Mouse (Mus musculus) embryonic facial prominence, embryonic 13.5 days (tissue): ENCODE data around the gene Mov10l1. TPM values are rescaled to one million over a fixed set of nuclear protein-coding genes. Genes with fewer than 3 reads are reported as not detected.

ENCODE experiments used
- ATAC-seq: fragments of 200-750 bp; cut with Nextera tagmentation; 2 replicates; pipeline ENCODE4 v1.8.0; 2017; ENCODE audit warnings: low read depth; ENCODE audit not compliant: insufficient number of reproducible peaks, insufficient read depth, low FRiP score, low TSS enrichment
- H3K27ac ChIP-seq: fragments of 300-500 bp; sonication (generic); 2 replicates; pipeline ENCODE4 v1.5.1; 2015; ENCODE audit warnings: moderate library complexity, mild to moderate bottlenecking, inconsistent platforms
- H3K27me3 ChIP-seq: fragments of 300-500 bp; sonication (generic); 2 replicates; pipeline ENCODE4 v1.6.1; 2015; ENCODE audit warnings: mild to moderate bottlenecking, inconsistent platforms
- H3K36me3 ChIP-seq: fragments of 300-500 bp; sonication (generic); 2 replicates; pipeline ENCODE4 v1.6.1; 2015; ENCODE audit warnings: mild to moderate bottlenecking, inconsistent platforms
- H3K4me1 ChIP-seq: fragments of 300-500 bp; sonication (generic); 2 replicates; pipeline ENCODE4 v1.6.1; 2015; ENCODE audit warnings: inconsistent platforms
- H3K4me2 ChIP-seq: fragments of 300-500 bp; sonication (generic); 2 replicates; pipeline ENCODE4 v1.6.1; 2015; ENCODE audit warnings: moderate library complexity, mild to moderate bottlenecking, inconsistent platforms
- H3K4me3 ChIP-seq: fragments of 300-500 bp; sonication (generic); 2 replicates; pipeline ENCODE4 v1.5.1; 2015; ENCODE audit warnings: mild to moderate bottlenecking, inconsistent platforms
- H3K9ac ChIP-seq: fragments of 300-500 bp; sonication (generic); 2 replicates; pipeline ENCODE4 v1.6.1; 2015; ENCODE audit warnings: mild to moderate bottlenecking, inconsistent platforms
- H3K9me3 ChIP-seq: fragments of 300-500 bp; sonication (generic); 2 replicates; pipeline ENCODE4 v1.6.1; 2016; ENCODE audit warnings: inconsistent platforms
- WGBS: fragments of 180-500 bp; shearing (Covaris S2); methylation state at CpG from one replicate; pipeline ENCODE4 v1.1.7; 2015; ENCODE audit warnings: mixed read lengths; 5-methylcytosine and 5-hydroxymethylcytosine counted together
- polyA plus RNA-seq: library from polyadenylated mRNA; unstranded; fragments of >200 nt; fragmentation: Nextera tagmentation; extraction: Ambion mirVana; gene quantifications from 2 replicates; pipeline ENCODE4 v1.2.1, GENCODE M21; 2015

The Mov10l1 gene
- polyA plus RNA-seq, 1 experiment from 2014 or later: not detected

DNA sequence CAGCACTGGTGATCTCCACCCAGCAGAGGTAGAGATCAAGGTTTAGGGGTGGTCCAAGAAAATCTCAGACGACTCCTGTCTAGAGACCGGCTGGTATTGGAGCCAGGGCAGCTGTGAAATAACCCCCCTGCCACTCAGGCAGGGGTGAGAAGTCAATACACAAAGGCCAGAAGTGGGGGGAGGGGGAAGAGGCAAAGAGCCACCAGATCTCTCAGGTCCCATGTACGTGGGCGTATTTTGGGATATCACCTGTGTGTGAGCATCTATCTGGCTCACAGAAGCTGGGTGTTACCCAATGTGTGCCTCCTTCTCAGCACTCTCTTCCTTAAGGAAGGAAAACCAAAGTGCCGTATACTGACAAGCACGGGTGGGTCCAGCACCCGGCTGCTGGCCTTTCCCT is 80.3 kb downstream of the Mov10l1 start:
- H3K4me3 ChIP-seq: no peak overlapping the region
- H3K9ac ChIP-seq: no peak overlapping the region
- no peak overlapping the region for H3K4me2 ChIP-seq
- H3K27ac ChIP-seq: no peak overlapping the region
- no peak for ATAC-seq
- H3K9me3 ChIP-seq: no peaks in the 10 kb centered on the region
- peaks cover 88% of the 10 kb centered on the region for H3K27me3 ChIP-seq
- WGBS: 77% methylated on average over 7 of the region's 7 CpGs
- no peaks in the 10 kb centered on the region for H3K36me3 ChIP-seq
- H3K4me1 ChIP-seq: peaks cover 10% of the 10 kb centered on the region

DNA sequence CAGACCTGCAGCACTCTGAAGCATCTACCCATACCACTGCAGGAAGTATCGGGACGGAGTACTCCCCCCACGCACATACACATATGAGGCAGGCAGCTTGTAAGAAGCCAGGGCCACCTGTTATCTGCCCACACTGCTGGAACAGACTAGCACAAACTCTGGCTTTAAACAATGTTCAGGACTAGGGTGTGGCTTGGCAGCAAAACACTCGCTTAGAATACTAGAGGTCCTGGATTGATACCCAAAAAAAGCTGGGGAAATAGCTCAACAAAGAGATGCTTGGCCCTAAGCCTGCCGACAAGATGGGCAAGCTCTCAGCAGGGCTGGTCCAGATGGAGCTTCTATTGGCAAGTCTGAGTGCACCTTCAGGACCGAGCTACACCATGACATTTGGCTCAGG is 80.8 kb downstream of the Mov10l1 start:
- WGBS: 83% methylated on average over 6 of the region's 6 CpGs
- H3K9me3 ChIP-seq: no peaks in the 10 kb centered on the region
- H3K4me2 ChIP-seq: no peak overlapping the region
- no peak overlapping the region for H3K9ac ChIP-seq
- no peak overlapping the region for H3K27ac ChIP-seq
- H3K4me1 ChIP-seq: peaks cover 15% of the 10 kb centered on the region
- H3K27me3 ChIP-seq: peaks cover 88% of the 10 kb centered on the region
- no peak overlapping the region for H3K4me3 ChIP-seq
- H3K36me3 ChIP-seq: no peaks in the 10 kb centered on the region
- no peak for ATAC-seq

DNA sequence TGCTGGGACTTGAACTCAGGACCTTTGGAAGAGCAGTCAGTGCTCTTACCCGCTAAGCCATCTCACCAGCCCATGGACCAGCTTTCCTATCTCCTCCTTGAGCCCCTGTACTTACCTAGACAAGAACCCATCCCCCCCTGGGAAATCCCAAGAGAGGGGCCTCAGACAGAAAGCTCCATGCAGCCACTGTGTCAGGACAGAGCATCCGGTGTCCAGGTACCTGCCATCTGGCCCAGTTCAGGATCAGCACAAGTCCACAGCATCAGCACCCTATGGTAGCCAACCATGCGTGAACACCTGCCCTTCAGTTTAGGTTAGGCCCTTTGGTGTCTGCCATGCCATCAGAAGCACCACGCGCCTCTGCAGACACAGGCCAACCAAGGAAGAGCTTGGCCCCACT is 82.2 kb downstream of the Mov10l1 start:
- H3K27me3 ChIP-seq: peaks cover 90% of the 10 kb centered on the region
- no peak for ATAC-seq
- 92% methylated on average over 5 of the region's 5 CpGs for WGBS

DNA sequence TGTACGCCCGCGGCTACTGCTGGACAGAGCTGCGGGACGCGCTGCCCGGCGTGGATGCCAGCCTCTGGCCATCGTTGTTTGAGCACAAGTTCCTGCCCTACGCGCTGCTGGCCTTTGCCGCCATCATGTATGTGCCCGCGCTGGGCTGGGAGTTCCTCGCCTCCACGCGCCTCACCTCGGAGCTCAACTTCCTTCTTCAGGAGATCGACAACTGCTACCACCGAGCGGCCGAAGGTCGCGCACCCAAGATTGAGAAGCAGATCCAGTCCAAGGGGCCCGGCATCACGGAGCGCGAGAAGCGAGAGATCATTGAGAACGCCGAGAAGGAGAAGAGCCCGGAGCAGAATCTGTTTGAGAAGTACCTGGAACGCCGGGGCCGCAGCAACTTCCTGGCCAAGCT is 84.9 kb downstream of the Mov10l1 start:
- 0 out of 2 replicates have a peak overlapping the region, but pooled peaks have one; percentile 4 for H3K9ac ChIP-seq
- H3K27ac ChIP-seq: no peak overlapping the region
- H3K36me3 ChIP-seq: no peaks in the 10 kb centered on the region
- peak overlapping the region; percentile 17; the same call in 1 of the 2 replicates for H3K4me3 ChIP-seq
- peak overlapping the region; percentile 30 for H3K4me2 ChIP-seq
- peaks cover 75% of the 10 kb centered on the region for H3K27me3 ChIP-seq
- peaks cover 7% of the 10 kb centered on the region; the same call in 1 of the 2 replicates for H3K4me1 ChIP-seq
- ATAC-seq: no peak
- WGBS: 33% methylated on average over 35 of the region's 35 CpGs
- no peaks in the 10 kb centered on the region for H3K9me3 ChIP-seq

More for the DNA sequence above, 82.2 kb downstream of the Mov10l1 start:
- no peak overlapping the region for H3K4me3 ChIP-seq
- H3K36me3 ChIP-seq: no peaks in the 10 kb centered on the region
- H3K9ac ChIP-seq: no peak overlapping the region
- H3K9me3 ChIP-seq: no peaks in the 10 kb centered on the region
- no peak overlapping the region for H3K27ac ChIP-seq
- no peak overlapping the region for H3K4me2 ChIP-seq
- H3K4me1 ChIP-seq: peaks cover 12% of the 10 kb centered on the region

DNA sequence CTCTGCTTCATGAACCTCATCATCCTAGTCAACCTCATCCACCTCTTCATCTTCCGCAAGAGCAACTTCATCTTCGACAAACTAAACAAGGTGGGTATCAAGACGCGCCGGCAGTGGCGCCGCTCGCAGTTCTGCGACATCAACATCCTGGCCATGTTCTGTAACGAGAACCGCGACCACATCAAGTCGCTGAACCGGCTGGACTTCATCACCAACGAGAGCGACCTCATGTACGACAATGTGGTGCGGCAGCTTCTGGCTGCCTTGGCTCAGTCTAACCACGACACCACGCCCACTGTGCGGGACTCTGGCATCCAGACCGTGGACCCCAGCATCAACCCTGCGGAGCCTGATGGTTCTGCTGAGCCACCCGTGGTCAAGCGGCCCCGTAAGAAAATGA is 85.5 kb downstream of the Mov10l1 start:
- H3K36me3 ChIP-seq: no peaks in the 10 kb centered on the region
- peak overlapping the region; percentile 30; the same call in 1 of the 2 replicates for H3K4me2 ChIP-seq
- ATAC-seq: no peak
- H3K9me3 ChIP-seq: no peaks in the 10 kb centered on the region
- WGBS: 37% methylated on average over 26 of the region's 26 CpGs
- no peak overlapping the region for H3K27ac ChIP-seq
- peaks cover 7% of the 10 kb centered on the region; the same call in 1 of the 2 replicates for H3K4me1 ChIP-seq
- peaks cover 72% of the 10 kb centered on the region for H3K27me3 ChIP-seq
- no peak overlapping the region for H3K9ac ChIP-seq
- H3K4me3 ChIP-seq: peak overlapping the region; percentile 2; the same call in 1 of the 2 replicates

DNA sequence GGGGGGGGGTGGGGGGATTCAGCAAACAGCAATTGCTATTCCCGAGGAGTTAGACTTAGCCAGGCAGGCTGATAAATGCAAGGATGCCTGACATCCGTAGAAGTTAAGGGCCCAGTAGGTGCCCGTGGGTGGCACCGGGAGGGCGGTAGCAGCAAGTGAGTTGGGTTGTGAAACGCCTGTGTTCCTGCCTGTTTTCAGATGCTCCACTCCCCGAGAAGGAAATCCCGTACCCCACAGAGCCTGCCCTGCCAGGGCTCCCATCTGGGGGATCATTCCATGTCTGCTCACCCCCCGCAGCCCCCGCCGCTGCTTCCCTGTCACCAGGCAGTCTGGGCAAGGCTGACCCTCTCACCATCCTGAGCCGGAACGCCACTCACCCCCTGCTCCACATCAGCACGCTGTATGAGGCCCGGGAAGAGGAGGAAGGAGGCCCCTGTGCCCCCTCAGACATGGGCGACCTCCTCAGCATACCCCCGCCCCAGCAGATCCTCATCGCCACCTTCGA is 86.7 kb downstream of the Mov10l1 start:
- Histone ChIP-seq H3K4me2 (no peak overlapping the region), H3K4me1 (peaks cover 8% of the 10 kb centered on the region), H3K9me3 (no peaks in the 10 kb centered on the region), H3K9ac (0 out of 2 replicates have a peak overlapping the region, but pooled peaks have one; percentile 40), H3K4me3 (no peak overlapping the region), H3K36me3 (no peaks in the 10 kb centered on the region), H3K27me3 (peaks cover 60% of the 10 kb centered on the region), H3K27ac (no peak overlapping the region)
- no peak for ATAC-seq
- 75% methylated on average over 19 of the region's 19 CpGs for WGBS

DNA sequence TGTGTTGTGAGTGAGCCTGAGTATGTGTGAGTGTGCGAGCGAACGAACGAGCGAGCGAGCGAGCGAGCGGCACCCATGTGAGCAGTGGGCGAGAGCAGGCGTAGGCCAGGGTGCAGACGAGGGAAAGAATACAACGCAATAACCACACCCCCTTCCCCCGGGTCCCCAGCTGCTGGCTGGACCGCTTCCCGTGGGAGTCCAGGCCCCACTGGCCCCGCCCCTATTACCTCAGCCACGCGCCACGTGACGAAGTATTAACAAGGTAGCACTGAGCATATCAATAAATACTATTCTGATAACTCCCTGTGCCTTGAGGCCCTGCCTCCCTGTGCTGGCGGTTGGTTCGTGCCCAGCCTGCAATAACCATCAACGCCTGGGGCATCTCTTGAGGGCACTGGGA is 87.9 kb downstream of the Mov10l1 start:
- ATAC-seq: no peak
- WGBS: 74% methylated on average over 24 of the region's 24 CpGs

DNA sequence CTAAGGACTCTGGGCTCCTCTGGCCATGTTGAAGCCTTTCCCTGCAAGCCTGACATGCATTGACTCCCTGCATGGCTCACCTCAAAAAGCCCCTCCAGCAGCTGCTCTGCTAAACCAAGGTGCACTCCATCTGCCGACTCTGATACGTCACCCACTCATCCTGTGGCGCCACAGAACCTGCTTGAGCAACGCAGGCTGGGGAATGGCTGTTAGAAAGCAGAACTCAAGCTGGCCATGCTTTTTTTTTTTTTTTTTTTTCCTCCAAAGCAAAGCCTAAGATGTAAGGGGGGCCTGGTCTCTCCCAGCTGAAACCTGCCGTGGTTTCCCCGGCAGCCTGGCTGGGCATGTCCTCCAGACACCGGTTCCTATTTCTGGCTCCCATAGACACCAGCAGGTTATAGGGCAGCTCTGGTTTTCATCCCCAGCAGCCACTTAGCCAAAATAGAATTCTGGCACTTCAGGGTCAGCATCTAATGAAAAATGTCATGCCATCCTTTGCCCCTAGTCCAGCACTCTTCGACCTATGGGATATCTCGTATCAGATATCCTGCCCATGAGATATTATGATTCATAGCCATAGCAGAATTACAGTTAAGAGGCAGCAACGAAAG is 91.4 kb downstream of the Mov10l1 start:
- WGBS: 75% methylated on average over 10 of the region's 10 CpGs
- H3K9ac ChIP-seq: peak overlapping the region; percentile 88; the same call in 1 of the 2 replicates

More for the DNA sequence above, 87.9 kb downstream of the Mov10l1 start:
- H3K36me3 ChIP-seq: no peaks in the 10 kb centered on the region
- peaks cover 52% of the 10 kb centered on the region for H3K27me3 ChIP-seq
- H3K4me2 ChIP-seq: no peak overlapping the region
- no peaks in the 10 kb centered on the region for H3K9me3 ChIP-seq
- no peak overlapping the region for H3K9ac ChIP-seq
- H3K27ac ChIP-seq: no peak overlapping the region
- H3K4me1 ChIP-seq: peaks cover 17% of the 10 kb centered on the region
- no peak overlapping the region for H3K4me3 ChIP-seq

DNA sequence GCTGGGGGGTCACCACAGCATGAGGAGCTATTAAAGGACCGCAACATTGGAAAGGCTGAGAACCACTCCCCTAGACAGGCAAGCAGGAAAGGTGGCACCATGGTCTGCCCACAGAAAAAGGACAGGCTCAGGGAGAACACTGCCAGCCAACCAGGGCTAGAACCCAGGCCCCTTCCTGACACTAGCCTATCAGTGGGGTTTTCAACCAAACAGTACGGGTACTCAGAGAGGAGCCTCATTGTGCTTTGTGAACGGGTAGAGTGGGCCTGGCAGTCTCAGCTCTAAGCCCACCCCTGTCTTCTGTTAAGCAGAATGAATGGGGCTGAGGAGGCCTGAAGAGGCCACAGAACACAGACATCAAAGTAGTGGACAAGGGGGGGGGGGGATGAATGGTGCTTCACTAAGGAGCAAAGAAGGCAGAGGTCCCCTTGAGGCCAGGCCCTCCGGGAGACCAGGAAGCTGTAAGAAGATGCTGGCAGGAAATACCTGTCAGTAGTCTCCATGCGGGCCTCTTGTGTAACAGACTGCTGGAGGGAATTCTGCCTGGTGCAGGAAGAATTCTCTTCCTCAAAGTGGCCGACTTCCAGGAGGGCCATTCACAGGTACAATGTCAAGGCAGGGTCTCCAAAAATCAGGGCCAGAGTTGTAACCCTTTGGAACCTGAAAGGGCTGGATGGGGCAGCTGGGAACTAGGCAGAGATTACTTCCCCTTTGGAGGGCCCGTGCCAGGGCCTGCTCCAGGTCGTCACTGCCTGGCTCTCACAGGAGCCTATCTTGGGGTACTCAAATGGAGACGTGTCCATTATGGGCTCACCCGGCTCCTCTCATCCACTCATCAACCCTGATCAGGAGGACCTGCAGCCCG is 92.1 kb downstream of the Mov10l1 start, which contains the start of gene Trabd:
Gene Trabd (plus strand): TSS at position 512 of the 865 bp plus-strand sequence.
- H3K36me3 ChIP-seq: peaks cover 11% of the 10 kb centered on the region; the same call in 1 of the 2 replicates
- WGBS: 17% methylated on average over 11 of the region's 11 CpGs
- H3K9ac ChIP-seq: peak within 1 kb of the TSS; percentile 88
- H3K4me1 ChIP-seq: peaks cover 34% of the 10 kb centered on the region
- ATAC-seq: no peak
- H3K4me2 ChIP-seq: peak within 1 kb of the TSS; percentile 94
- peak within 1 kb of the TSS; percentile 79 for H3K4me3 ChIP-seq
- H3K27ac ChIP-seq: peak within 1 kb of the TSS; percentile 88
- H3K27me3 ChIP-seq: peaks cover 10% of the 10 kb centered on the region
- no peaks in the 10 kb centered on the region for H3K9me3 ChIP-seq

More for the DNA sequence above, 91.4 kb downstream of the Mov10l1 start:
- H3K9me3 ChIP-seq: no peaks in the 10 kb centered on the region
- H3K36me3 ChIP-seq: 0 out of 2 replicates have a peak, but pooled peaks cover 5% of the 10 kb centered on the region
- H3K27ac ChIP-seq: no peak overlapping the region
- H3K4me3 ChIP-seq: no peak overlapping the region
- H3K4me1 ChIP-seq: peaks cover 34% of the 10 kb centered on the region
- H3K4me2 ChIP-seq: peak overlapping the region; percentile 94
- ATAC-seq: no peak
- H3K27me3 ChIP-seq: peaks cover 17% of the 10 kb centered on the region

DNA sequence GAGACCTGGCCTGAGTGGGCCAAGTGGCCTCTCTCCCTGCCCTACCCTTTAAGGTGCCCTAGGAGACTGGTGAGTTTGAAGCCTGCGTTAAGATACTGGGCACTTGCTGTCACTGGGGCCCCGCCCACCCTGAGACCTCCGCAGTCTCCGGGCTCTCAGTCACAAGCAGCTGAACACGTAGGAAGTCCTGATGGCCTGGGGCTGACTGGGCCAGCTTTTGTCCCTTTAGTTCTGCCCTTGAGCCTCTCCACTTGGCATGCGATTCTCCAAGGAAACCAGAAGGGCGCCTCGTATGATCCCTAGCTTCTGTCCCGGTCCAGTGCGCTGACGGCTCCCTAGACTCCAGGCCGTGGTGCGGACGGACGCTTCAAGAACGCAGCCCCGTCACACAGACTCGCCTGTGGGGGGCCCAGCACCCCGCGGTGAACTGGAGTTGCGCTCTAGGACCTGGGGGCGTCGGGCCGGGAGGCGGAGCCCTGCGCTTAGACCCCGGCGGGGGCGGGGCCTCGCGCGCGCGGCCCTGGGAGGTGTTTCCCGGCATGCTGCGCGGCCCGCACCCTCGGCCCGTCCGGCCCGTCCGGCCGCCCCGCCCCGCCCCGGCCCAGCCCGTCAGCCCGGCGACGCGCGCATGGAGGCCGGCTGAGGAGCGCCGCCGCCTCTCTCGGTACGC is 92.9 kb downstream of the Mov10l1 start:
- peak overlapping the region; percentile 79 for H3K4me3 ChIP-seq
- ATAC-seq: peak; percentile 89
- peak overlapping the region; percentile 94 for H3K4me2 ChIP-seq
- peaks cover 34% of the 10 kb centered on the region for H3K4me1 ChIP-seq
- under 1% methylated on average over 54 of the region's 59 CpGs for WGBS
- H3K9me3 ChIP-seq: no peaks in the 10 kb centered on the region
- peak overlapping the region; percentile 88 for H3K27ac ChIP-seq
- H3K9ac ChIP-seq: peak overlapping the region; percentile 88
- peaks cover 4% of the 10 kb centered on the region; the same call in 1 of the 2 replicates for H3K27me3 ChIP-seq
- peaks cover 11% of the 10 kb centered on the region; the same call in 1 of the 2 replicates for H3K36me3 ChIP-seq

DNA sequence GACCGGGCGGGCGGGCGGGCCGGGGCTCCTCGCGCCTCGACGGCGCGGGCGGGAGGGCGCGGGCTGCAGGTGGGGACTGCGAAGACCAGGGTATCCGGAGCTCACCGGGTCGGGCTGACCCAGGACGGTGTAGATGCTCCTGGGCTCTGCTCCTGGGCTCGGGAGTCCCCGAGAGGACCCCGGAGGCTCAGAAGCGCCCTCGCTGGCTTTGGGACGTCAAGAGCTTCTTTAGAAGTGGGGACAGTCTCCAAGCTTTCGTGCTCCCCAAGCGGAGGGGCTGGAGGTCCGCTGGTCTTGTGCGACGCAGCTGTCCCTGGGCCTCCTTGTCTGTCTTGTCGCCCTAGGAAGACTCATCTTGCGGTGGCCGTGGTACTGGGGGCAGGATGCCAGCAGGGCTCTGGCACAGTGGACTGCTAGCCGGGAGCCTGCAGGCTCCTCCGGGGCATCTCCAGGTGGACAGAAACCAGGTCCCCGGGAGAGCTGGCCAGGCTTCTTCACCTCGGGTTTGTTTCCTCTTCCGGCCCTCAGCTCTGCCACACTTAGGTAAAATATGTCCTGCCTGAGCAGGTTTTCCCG is 93.5 kb downstream of the Mov10l1 start:
- no peaks in the 10 kb centered on the region for H3K9me3 ChIP-seq
- WGBS: under 1% methylated on average over 34 of the region's 39 CpGs
- peaks cover 16% of the 10 kb centered on the region for H3K36me3 ChIP-seq
- H3K9ac ChIP-seq: peak overlapping the region; percentile 88
- peak overlapping the region; percentile 79 for H3K4me3 ChIP-seq
- ATAC-seq: peak; percentile 27
- peak overlapping the region; percentile 88 for H3K27ac ChIP-seq
- no peaks in the 10 kb centered on the region for H3K27me3 ChIP-seq
- peak overlapping the region; percentile 94 for H3K4me2 ChIP-seq
- H3K4me1 ChIP-seq: peaks cover 34% of the 10 kb centered on the region
